Mouse (Mus musculus) lung, embryonic 14.5 days (tissue): ENCODE results near the gene Mex3a. TPM values are rescaled to one million over a fixed set of nuclear protein-coding genes. Genes with fewer than 3 reads are reported as not detected.
"Not testable (repeated sequence)": the region's sequence is repeated elsewhere in the genome, so short reads cannot be mapped to it uniquely, and the experiment has no call there.

ENCODE experiments used
- ATAC-seq: fragments of 200-750 bp; cut with Nextera tagmentation; 2 replicates; pipeline ENCODE4 v1.8.0; 2017; ENCODE audit warnings: mild to moderate bottlenecking, moderate TSS enrichment, moderate library complexity; ENCODE audit not compliant: insufficient read depth
- DNase-seq: peaks from one replicate; pipeline ENCODE4 v3.0.0-alpha.2; 2015
- H3K27ac ChIP-seq: fragments of 300-500 bp; sonication (generic); 2 replicates; pipeline ENCODE4 v1.5.1; 2014; ENCODE audit warnings: low read depth, mild to moderate bottlenecking, moderate library complexity
- H3K27me3 ChIP-seq: fragments of 300-500 bp; sonication (generic); 2 replicates; pipeline ENCODE4 v1.6.1; 2014; ENCODE audit warnings: low read length, control low read depth; ENCODE audit not compliant: insufficient read depth
- H3K36me3 ChIP-seq: fragments of 300-500 bp; sonication (generic); 2 replicates; pipeline ENCODE4 v1.6.1; 2014; ENCODE audit warnings: control low read depth; ENCODE audit not compliant: insufficient read depth
- H3K4me1 ChIP-seq: fragments of 300-500 bp; sonication (generic); 2 replicates; pipeline ENCODE4 v1.6.1; 2014; ENCODE audit warnings: antibody characterized with exemption, control low read depth; ENCODE audit not compliant: insufficient read depth
- H3K4me2 ChIP-seq: fragments of 300-500 bp; sonication (generic); 2 replicates; pipeline ENCODE4 v1.6.1; 2014; ENCODE audit warnings: mild to moderate bottlenecking
- H3K4me3 ChIP-seq: fragments of 300-500 bp; sonication (generic); 2 replicates; pipeline ENCODE4 v1.5.1; 2014; ENCODE audit warnings: low read depth, low read length
- H3K9ac ChIP-seq: fragments of 300-500 bp; sonication (generic); 2 replicates; pipeline ENCODE4 v1.6.1; 2014
- H3K9me3 ChIP-seq: fragments of 300-500 bp; sonication (generic); 2 replicates; pipeline ENCODE4 v1.6.1; 2016; ENCODE audit warnings: low read depth, low read length, control low read depth
- CTCF ChIP-seq: IDR thresholded peaks from 2 replicates; pipeline ENCODE4 v1.5.1; 2016; ENCODE audit warnings: antibody characterized with exemption, low read depth
- WGBS: fragments of 180-500 bp; shearing (Covaris S2); extraction: QIAGEN DNeasy Blood & Tissue Kit; methylation state at CpG from one replicate; pipeline ENCODE4 v1.1.7; 2014; 5-methylcytosine and 5-hydroxymethylcytosine counted together
- polyA plus RNA-seq: library from polyadenylated mRNA; unstranded; fragments of >200 nt; fragmentation: Nextera tagmentation; extraction: Ambion mirVana; gene quantifications from 2 replicates; pipeline ENCODE4 v1.2.1, GENCODE M21; 2014

The Mex3a gene
- polyA plus RNA-seq, 1 experiment from 2014 or later = 25.0 TPM

DNA sequence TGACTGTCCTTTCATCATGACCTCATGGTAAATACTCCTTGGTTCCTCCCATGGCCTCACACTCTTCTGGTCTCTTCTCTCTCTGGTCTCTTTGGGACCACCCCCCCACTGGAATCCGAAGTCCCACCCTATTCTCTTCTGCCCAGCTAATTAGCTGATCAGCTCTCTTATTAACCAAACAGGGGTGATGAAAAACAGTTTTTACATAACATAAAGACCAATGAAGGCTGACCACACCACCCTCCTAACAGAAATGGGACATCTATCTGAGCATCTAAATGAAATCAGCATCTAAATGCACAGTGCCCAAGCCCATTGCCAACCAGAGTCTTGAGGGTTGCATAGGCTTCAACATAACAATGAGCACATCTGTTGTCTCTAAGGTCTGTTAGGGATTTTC is 39.7 kb downstream of the Mex3a start:
- Histone ChIP-seq H3K9ac (no peak overlapping the region), H3K4me1 (no peaks in the 10 kb centered on the region), H3K4me2 (no peak overlapping the region), H3K4me3 (no peak overlapping the region), H3K9me3 (no peaks in the 10 kb centered on the region), H3K36me3 (peaks cover 34% of the 10 kb centered on the region), H3K27ac (no peak overlapping the region), H3K27me3 (no peaks in the 10 kb centered on the region)
- WGBS = 69% methylated on average over 1 of the region's 1 CpGs
- no peak for ATAC-seq
- no peak for TF ChIP-seq CTCF
- DNase-seq = no peak

DNA sequence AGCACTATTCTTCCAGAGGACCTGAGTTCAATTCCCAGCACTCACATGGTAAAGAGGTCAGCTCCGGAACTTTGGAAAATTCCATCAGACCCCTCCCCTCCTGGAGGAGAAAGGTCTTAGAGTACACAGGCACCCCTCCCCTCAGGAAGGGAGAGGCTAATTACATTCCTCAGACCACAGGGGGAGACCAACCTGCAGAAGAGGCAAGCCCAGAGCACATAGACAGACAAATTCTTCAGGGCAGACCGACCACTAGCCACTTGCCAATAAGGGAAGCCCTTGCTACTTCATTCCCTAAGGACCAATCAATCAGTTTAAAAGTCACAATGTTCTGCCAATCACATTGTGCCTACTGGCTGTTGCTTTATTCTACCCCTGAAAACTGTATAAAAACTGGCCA is 40.6 kb downstream of the Mex3a start:
- WGBS = 64% methylated on average over 2 of the region's 2 CpGs
- ATAC-seq (no peak), DNase-seq (no peak)
- Histone ChIP-seq H3K4me1 (no peaks in the 10 kb centered on the region), H3K4me2 (no peak overlapping the region), H3K27ac (no peak overlapping the region), H3K9me3 (no peaks in the 10 kb centered on the region), H3K4me3 (no peak overlapping the region), H3K27me3 (no peaks in the 10 kb centered on the region), H3K9ac (no peak overlapping the region), H3K36me3 (peaks cover 24% of the 10 kb centered on the region)
- no peak for TF ChIP-seq CTCF

DNA sequence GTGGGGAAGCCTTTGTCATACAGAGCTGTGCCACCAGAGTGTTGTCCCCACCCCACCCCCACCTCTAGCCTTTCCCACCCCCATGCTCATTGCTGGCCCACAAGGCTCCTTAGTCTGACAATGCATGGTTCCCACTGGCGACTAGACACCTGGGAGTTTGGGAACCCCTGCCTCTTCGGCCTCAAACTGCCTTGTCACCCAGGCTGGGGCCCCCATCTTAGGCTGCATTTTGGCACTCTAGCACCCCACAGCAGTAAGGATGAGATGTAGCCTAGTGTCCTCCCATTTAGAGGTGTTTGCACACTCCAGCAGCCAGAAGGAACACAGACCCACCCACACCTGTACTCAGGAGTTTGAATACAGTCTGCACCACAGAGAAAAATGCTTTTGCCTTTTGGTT is 41.6 kb downstream of the Mex3a start:
- H3K4me3 ChIP-seq = no peak overlapping the region
- ATAC-seq = no peak

DNA sequence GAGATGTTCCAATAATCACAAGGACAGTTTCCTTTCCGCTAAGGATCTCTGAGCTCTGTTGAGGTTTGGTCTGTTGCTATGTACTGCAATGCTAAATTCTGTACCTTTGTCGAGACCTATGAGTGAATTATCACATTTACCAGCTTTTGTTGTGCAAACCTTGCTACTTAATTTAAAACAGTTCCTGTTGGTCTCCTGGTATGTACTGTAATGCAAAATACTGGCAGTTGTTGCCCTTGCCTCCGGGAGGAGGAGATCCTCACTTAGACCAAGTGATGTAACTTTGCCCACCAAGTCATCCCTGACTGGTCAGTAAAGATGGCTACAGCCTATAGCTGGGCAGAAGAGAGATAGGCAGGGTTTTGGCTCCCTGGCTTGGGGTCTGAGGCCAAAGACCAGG is 43.3 kb downstream of the Mex3a start, which contains the start of gene Ssr2:
TSS of gene Ssr2 (plus strand) at position 337 of the 400 bp plus-strand sequence.
- no peak within 1 kb of the TSS for H3K27ac ChIP-seq
- no peak within 1 kb of the TSS for H3K9ac ChIP-seq
- H3K4me1 ChIP-seq = no peaks in the 10 kb centered on the region
- TF ChIP-seq CTCF = no peak
- ATAC-seq (no peak), DNase-seq (no peak)
- no peaks in the 10 kb centered on the region for H3K36me3 ChIP-seq
- H3K9me3 ChIP-seq = no peaks in the 10 kb centered on the region
- no peaks in the 10 kb centered on the region for H3K27me3 ChIP-seq
- no peak within 1 kb of the TSS for H3K4me3 ChIP-seq
- no peak within 1 kb of the TSS for H3K4me2 ChIP-seq
- 83% methylated on average over 3 of the region's 3 CpGs for WGBS

More for the DNA sequence above, 41.6 kb downstream of the Mex3a start:
- H3K27me3 ChIP-seq = no peaks in the 10 kb centered on the region
- H3K27ac ChIP-seq = no peak overlapping the region
- no peak for DNase-seq
- no peak for TF ChIP-seq CTCF
- H3K4me1 ChIP-seq = no peaks in the 10 kb centered on the region
- H3K4me2 ChIP-seq = no peak overlapping the region
- no peak overlapping the region for H3K9ac ChIP-seq
- WGBS = 79% methylated on average over 2 of the region's 2 CpGs
- peaks cover 14% of the 10 kb centered on the region for H3K36me3 ChIP-seq
- H3K9me3 ChIP-seq = no peaks in the 10 kb centered on the region

DNA sequence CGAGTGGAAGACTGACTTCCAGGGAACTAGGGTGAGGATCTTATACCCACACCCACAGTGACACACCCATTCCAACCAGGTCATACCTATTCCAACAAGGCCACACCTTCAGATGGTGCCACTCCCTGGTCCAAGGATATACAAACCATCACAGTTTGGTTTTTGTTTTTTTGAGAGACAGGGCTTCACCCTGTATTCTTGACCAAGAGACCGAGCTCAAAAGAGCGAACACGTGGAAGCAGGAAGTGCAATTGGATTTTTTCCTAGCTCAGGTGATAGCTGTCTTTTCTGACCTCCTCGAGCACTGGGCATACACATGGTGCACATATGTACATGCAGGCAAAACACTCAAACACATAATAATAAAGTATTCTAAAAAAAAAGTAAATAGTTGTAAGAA is 45.7 kb downstream of the Mex3a start:
- not testable (repeated sequence) for H3K4me3 ChIP-seq, H3K27me3 ChIP-seq, H3K9me3 ChIP-seq, H3K4me1 ChIP-seq, H3K4me2 ChIP-seq, H3K27ac ChIP-seq, DNase-seq, H3K9ac ChIP-seq, ATAC-seq
- WGBS = 80% methylated on average over 5 of the region's 5 CpGs
- peaks cover 17% of the 10 kb centered on the region; the same call in 1 of the 2 replicates for H3K36me3 ChIP-seq

DNA sequence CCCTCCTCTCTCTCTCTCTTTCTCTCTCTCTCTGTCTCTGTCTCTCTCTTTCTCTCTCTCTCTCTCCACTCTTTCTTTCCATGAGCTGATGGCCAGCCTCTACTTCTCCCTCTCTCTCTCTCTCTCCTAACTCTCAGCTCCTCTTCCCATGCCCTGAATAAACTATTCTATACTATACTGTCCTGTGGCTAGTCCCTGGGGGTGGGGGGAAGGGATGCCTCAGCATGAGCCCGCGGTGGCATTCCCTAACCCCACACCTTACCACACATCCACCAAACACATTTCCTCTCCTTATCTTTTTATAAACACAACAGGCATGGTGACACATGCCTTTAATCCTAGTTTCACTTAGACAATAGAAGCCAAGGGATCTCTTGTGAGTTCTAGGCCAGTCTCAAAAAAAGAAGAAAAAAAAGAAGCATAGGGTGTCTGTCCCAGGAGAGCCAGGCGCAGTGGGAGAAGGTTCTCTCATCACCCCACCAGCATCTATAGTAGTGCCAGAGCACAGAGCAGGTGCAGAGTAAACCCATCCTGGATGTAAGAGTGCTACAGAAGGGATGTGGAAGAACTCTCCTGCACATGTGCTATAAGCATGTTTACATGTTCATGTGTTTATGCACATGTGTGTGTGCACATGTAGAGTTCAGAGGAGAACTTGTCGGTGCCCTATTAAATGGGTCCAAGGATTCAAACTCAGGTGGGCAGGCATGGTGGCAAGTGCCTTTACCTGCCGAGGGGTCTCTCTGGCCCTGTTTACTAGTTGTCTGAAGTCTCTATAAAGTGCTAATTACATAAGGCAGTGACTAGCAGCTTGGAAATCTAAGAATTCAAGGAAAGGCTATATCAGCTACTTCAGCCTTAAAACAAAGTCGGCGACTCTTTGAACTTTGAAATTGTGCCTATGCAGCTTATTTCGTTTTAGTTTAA is 46.6 kb downstream of the Mex3a start:
- peak overlapping the region; percentile 88 for H3K4me3 ChIP-seq
- no peaks in the 10 kb centered on the region for H3K27me3 ChIP-seq
- no peak overlapping the region for H3K27ac ChIP-seq
- peaks cover 26% of the 10 kb centered on the region for H3K36me3 ChIP-seq
- WGBS = 45% methylated on average over 8 of the region's 8 CpGs
- H3K9me3 ChIP-seq = no peaks in the 10 kb centered on the region
- DNase-seq (no peak), ATAC-seq (peak; percentile 26; the same call in 1 of the 2 replicates)
- TF ChIP-seq CTCF = no peak
- H3K9ac ChIP-seq = peak overlapping the region; percentile 87; the same call in 1 of the 2 replicates
- peak overlapping the region; percentile 74 for H3K4me2 ChIP-seq
- H3K4me1 ChIP-seq = no peaks in the 10 kb centered on the region

DNA sequence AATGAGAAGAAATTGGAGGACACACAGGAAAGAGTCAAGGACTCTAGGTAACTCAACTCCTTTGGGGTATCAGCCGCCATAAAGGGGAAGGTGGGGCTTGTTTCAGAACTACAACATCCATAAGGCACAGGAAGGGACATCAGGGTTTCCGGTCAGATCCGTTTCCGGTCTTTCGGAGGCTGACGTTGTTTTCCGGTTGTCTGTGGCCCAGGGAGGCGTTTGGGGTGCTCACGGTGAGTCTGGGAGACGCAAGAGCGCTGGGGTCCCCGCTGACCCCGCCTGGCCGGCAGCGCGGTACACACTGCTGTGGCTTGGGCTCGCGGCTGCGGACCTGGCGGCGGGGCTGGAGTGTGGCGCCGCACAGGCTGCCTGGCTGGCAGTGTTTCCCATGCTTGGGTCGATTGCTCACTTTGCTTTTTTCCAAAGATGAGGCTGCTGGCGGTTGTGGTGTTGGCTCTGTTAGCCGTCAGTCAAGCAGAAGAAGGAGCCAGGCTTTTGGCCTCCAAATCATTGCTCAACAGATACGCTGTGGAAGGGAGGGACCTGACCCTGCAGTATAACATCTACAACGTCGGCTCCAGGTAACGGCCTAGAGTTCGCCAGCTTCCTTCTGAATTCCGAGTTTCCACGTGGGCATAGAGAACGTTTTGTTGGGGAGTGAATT is 47.4 kb downstream of the Mex3a start:
- TF ChIP-seq CTCF = no peak
- Histone ChIP-seq H3K4me3 (peak overlapping the region; percentile 88), H3K4me1 (no peaks in the 10 kb centered on the region), H3K4me2 (peak overlapping the region; percentile 74), H3K27ac (peak overlapping the region; percentile 58), H3K27me3 (no peaks in the 10 kb centered on the region), H3K9me3 (no peaks in the 10 kb centered on the region), H3K9ac (peak overlapping the region; percentile 87), H3K36me3 (peaks cover 32% of the 10 kb centered on the region)
- ATAC-seq (peak; percentile 90), DNase-seq (peak; percentile 90)
- WGBS = under 1% methylated on average over 34 of the region's 34 CpGs
